Mouse (Mus musculus) ES-Bruce4 (cell line): ENCODE measurements at regions not wholly inside any gene's neighbourhood (a gene's known extent, or its start where the extent isn't known, plus 50 kb on each side); places are given as distances from the start of the nearest gene placed in this dataset.

Experiments used
- CTCF ChIP-seq: IDR thresholded peaks from one replicate; pipeline ENCODE4 v1.8.1; 2011; ENCODE audit warnings: low read depth, low read length
- POLR2A ChIP-seq: IDR thresholded peaks from one replicate; pipeline ENCODE4 v1.8.1; 2011; ENCODE audit warnings: low read length; ENCODE audit not compliant: insufficient read depth

- TF ChIP-seq POLR2A (no peak), CTCF (no peak)
Observed at GRCm38 (mm10) chr6:99924181-99924580, 198.0 kb upstream of the Prok2 start.
